Mouse (Mus musculus) kidney, adult 2 months (tissue): ENCODE results near the gene Stoml2.

Experiments used
- CTCF ChIP-seq: fragments of 200-500 bp; conservative IDR thresholded peaks from 2 replicates; pipeline ENCODE4 v1.5.1; 2011; ENCODE audit warnings: low read depth, mild to moderate bottlenecking, control low read depth, low read length, moderate library complexity, mixed read lengths; ENCODE audit not compliant: insufficient read depth, insufficient read length
- POLR2A ChIP-seq: fragments of 200-500 bp; IDR thresholded peaks from one replicate; pipeline ENCODE4 v1.6.1; 2011; ENCODE audit warnings: low read depth, low read length, control low read depth

- TF ChIP-seq POLR2A (no peak), CTCF (no peak)
These were observed 26.9 kb upstream of the Stoml2 start for GRCm38 (mm10) chr4:43058392-43058752.
